Mouse (Mus musculus) testis, adult 2 months (tissue): Measurements from ENCODE around the gene Cdh23. TPM values are rescaled to one million over a fixed set of nuclear protein-coding genes. Genes with fewer than 3 reads are reported as not detected.

Experiments used
- H3K27ac ChIP-seq: fragments of 200-500 bp; 2 replicates; pipeline ENCODE4 v1.5.1; 2012; ENCODE audit warnings: low read depth, low read length; ENCODE audit not compliant: control insufficient read depth, insufficient read depth
- H3K27me3 ChIP-seq: fragments of 200-500 bp; 2 replicates; pipeline ENCODE4 v1.6.1; 2012; ENCODE audit warnings: mild to moderate bottlenecking, low read length, moderate library complexity; ENCODE audit not compliant: control insufficient read depth, insufficient read depth
- H3K36me3 ChIP-seq: fragments of 200-500 bp; 2 replicates; pipeline ENCODE4 v1.6.1; 2012; ENCODE audit warnings: mild to moderate bottlenecking, low read length; ENCODE audit not compliant: control insufficient read depth, insufficient read depth
- H3K4me1 ChIP-seq: fragments of 200-500 bp; 2 replicates; pipeline ENCODE4 v1.6.1; 2012; ENCODE audit warnings: low read length; ENCODE audit not compliant: control insufficient read depth, insufficient read depth
- H3K4me3 ChIP-seq: fragments of 200-500 bp; 2 replicates; pipeline ENCODE4 v1.5.1; 2012; ENCODE audit warnings: low read depth, mild to moderate bottlenecking, low read length, moderate library complexity, mixed read lengths; ENCODE audit not compliant: control insufficient read depth
- CTCF ChIP-seq: fragments of 200-500 bp; IDR thresholded peaks from 2 replicates; pipeline ENCODE4 v1.5.1; 2012; ENCODE audit warnings: low read depth, mild to moderate bottlenecking, inconsistent platforms, low read length, moderate library complexity; ENCODE audit not compliant: control insufficient read depth, insufficient read depth, insufficient replicate concordance
- POLR2A ChIP-seq: fragments of 200-500 bp; IDR thresholded peaks from 2 replicates; pipeline ENCODE4 v1.6.1; 2012; ENCODE audit warnings: low read depth, mild to moderate bottlenecking, inconsistent platforms, low read length, moderate library complexity; ENCODE audit not compliant: control insufficient read depth
- polyA plus RNA-seq: library from polyadenylated mRNA; depleted of rRNA; stranded (reverse); fragments of >200 nt; gene quantifications from 2 replicates; pipeline ENCODE4 v1.2.3, GENCODE M21; 2012

Gene Cdh23
- polyA plus RNA-seq, 1 experiment: 34.4 TPM

DNA sequence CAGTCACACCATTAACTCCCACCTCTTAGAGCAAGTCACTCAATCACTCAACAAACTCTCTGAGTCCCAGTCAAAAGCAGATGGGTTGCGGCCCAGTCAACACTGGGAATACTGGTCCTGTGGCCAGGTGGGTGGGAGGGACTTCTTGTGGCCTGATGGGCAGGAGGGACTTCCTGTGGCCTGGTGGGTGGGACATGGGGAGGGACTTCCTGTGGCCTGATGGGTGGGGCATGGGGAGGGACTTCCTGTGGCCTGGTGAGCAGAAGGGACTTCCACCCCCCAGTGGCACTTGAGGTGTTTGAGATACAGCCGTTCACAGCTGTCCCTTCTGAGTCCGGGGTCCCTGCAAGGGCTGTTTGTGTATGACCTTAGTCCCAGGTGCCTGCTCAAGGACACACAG, 27.7 kb downstream of the Cdh23 start:
- TF ChIP-seq POLR2A: no peak
- no peak for TF ChIP-seq CTCF
- Histone ChIP-seq H3K27ac (no peak overlapping the region), H3K36me3 (no peaks in the 10 kb centered on the region), H3K4me1 (no peaks in the 10 kb centered on the region), H3K4me3 (no peak overlapping the region), H3K27me3 (no peaks in the 10 kb centered on the region)

DNA sequence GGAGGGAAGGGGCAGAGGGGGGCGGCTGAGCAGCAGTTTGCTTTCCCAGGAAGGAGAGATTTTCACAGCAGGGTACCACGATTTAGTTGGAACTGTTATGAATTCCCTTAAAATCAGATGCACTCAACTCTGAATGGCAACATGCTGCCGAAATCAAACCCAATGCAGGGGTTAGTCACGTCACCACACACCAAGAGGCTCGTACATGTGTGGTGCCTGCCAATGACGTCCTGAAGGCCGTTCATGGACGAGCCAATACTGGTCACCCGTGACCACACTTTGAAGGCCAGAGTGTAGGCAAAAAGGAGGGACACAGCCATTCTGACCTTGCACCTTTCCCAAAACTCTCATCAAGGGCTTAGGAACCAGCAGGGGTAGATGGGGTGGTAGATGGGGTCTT, 35.3 kb downstream of the Cdh23 start:
- Histone ChIP-seq H3K4me3 (no peak overlapping the region), H3K36me3 (no peaks in the 10 kb centered on the region), H3K27ac (no peak overlapping the region), H3K4me1 (peaks cover 2% of the 10 kb centered on the region; the same call in 1 of the 2 replicates), H3K27me3 (no peaks in the 10 kb centered on the region)
- TF ChIP-seq CTCF (no peak), POLR2A (no peak)

DNA sequence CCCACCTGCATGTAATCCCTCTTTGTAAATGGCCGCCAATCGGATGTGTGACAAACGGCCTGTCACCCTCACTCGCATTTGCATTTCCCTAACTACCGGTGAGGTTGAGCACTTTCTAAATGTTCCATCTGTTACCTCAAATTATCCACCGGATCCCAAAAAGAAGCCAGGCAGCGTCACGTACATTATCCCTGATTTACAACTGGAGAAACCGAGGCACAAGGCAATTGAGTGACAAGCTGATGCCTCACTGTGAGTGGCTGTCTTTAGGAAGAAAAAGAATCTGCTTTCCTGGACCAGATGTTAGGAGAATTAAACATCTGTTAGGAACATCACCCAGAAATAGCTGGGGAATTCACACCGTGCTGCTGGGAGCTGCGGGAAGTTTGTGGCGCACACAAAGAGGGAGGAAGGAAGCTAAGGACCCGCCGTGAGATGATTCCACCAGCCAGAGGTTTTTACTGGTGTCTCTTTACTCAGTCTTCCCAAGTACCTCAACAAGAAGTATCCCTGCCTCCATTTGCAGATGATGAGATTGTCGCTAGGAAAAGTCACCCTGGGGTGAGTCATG, 36.8 kb downstream of the Cdh23 start:
- H3K27me3 ChIP-seq: no peaks in the 10 kb centered on the region
- no peaks in the 10 kb centered on the region for H3K36me3 ChIP-seq
- H3K4me1 ChIP-seq: peaks cover 2% of the 10 kb centered on the region; the same call in 1 of the 2 replicates
- no peak for TF ChIP-seq CTCF
- no peak for TF ChIP-seq POLR2A
- H3K4me3 ChIP-seq: no peak overlapping the region
- H3K27ac ChIP-seq: no peak overlapping the region

DNA sequence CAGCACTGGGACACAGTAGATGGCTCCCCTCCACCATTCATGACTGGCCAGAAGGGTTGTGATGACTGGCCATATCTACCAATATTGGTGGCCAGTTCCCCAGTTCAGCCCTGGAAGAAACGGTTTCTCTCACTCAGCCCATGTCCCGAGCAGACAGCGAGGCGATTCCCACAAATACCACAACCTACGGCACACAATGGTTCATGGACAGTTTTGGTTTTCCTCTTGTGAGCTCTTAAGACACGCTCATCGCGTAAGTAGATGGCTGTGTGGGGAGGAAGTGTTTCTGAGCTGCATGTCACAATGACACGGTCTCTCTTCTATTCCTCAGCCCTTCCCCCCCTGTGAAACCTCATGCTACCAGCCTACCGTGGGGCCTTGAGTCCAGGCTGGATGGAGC, 38.1 kb downstream of the Cdh23 start:
- TF ChIP-seq POLR2A (no peak), CTCF (no peak)
- Histone ChIP-seq H3K27me3 (no peaks in the 10 kb centered on the region), H3K36me3 (no peaks in the 10 kb centered on the region), H3K4me1 (no peaks in the 10 kb centered on the region), H3K4me3 (no peak overlapping the region), H3K27ac (no peak overlapping the region)

DNA sequence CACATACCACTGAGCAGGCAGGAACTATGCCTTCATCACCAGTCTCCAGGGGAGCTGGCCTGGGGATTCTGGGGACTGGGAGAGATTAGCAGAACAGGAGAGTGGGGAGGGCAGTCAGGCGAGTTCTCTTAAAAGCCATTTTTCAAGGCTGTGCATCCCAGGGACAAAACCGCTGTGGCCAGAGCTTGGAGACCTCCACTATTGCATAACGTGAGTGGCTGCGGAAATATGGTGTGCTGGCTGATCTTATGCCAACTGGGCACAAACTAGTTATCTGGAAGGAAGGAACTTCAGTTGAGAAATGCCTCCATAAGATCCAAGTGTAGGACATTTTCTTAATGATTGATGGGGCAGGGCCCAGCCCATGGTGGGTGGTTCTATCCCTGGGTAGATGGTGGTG, 42.6 kb downstream of the Cdh23 start:
- H3K27me3 ChIP-seq: no peaks in the 10 kb centered on the region
- no peaks in the 10 kb centered on the region for H3K36me3 ChIP-seq
- no peak overlapping the region for H3K4me3 ChIP-seq
- H3K27ac ChIP-seq: no peak overlapping the region
- TF ChIP-seq CTCF (no peak), POLR2A (no peak)
- H3K4me1 ChIP-seq: no peaks in the 10 kb centered on the region

DNA sequence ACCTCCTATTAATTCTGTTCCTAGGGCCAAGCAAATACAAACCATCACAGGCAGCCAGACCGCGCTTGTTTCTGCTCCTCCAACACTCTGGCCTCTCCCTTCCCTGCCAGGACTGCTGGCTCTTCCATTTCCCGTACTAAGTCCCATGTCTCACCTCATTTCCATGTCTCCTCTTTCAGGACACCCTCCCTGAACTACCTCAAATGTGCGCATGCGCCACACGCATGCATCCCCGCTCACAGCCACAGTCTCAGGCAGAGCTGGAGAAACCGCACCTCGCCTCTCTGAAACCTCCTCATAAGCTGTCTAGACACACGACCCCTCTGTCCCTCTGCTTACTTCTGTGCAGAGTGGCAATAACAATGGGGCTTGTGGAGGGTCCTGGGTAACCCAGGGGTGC, 43.2 kb downstream of the Cdh23 start:
- TF ChIP-seq POLR2A: no peak
- no peak for TF ChIP-seq CTCF
- Histone ChIP-seq H3K4me3 (no peak overlapping the region), H3K4me1 (no peaks in the 10 kb centered on the region), H3K36me3 (no peaks in the 10 kb centered on the region), H3K27me3 (no peaks in the 10 kb centered on the region), H3K27ac (no peak overlapping the region)

DNA sequence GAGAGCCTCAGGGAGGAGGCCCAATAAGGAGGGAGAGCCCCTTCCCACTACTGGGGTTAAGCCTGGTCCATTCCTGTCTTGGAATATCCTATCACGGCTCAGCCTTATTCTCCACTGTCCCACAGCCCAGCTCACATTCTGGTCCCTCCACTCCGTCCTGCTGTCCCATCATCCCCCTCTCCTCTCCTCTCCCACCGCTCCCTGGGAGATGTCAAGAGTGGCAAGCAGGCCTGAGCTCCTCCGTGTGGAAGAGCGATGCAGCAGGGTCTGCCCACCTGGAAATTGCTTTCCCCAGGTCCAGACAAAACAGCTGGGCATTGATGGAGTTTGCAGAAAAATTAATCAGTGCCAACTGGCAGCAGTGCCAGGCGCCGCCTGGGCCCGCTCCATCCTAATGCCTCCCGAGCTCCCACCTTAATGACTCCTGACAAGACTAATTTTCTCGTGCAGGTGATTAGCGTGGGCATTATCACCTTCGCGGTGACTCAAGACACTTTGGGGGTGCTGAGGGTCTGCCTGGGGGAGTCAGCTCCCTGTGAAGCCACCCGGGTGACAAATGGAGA, 52.1 kb downstream of the Cdh23 start:
- no peak for TF ChIP-seq POLR2A
- no peak for TF ChIP-seq CTCF
- Histone ChIP-seq H3K27me3 (no peaks in the 10 kb centered on the region), H3K27ac (no peak overlapping the region), H3K36me3 (no peaks in the 10 kb centered on the region), H3K4me1 (no peaks in the 10 kb centered on the region), H3K4me3 (no peak overlapping the region)

DNA sequence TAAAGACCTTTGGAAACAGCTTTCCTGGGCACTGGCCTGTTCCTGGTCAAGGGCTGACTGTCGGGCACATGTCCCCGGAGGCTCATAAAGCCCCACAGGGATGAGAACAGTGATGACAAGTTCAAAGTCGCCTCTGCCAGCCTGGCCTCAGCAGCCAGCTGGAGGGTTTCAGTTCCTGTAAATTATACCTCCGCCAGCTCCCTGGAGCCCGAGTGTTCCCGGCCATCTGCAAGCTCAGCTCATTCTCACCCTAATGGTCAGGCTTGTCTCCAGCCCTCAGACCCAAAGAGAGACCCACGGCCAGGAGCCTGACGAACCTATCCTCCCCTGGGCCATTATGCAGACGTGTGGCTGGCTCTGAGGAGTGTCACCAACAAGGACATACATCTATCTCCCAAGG, 57.0 kb downstream of the Cdh23 start:
- no peaks in the 10 kb centered on the region for H3K27me3 ChIP-seq
- H3K36me3 ChIP-seq: no peaks in the 10 kb centered on the region
- TF ChIP-seq CTCF (no peak), POLR2A (no peak)
- H3K4me3 ChIP-seq: no peak overlapping the region
- H3K27ac ChIP-seq: no peak overlapping the region
- H3K4me1 ChIP-seq: no peaks in the 10 kb centered on the region
